Mouse (Mus musculus): ENCODE results near the gene Smc1b. TPM values are rescaled to one million over a fixed set of nuclear protein-coding genes. Genes with fewer than 3 reads are reported as not detected.

Gene Smc1b
- not detected in 2 replicates for polyA plus RNA-seq (2012; rRNA removed)

DNA sequence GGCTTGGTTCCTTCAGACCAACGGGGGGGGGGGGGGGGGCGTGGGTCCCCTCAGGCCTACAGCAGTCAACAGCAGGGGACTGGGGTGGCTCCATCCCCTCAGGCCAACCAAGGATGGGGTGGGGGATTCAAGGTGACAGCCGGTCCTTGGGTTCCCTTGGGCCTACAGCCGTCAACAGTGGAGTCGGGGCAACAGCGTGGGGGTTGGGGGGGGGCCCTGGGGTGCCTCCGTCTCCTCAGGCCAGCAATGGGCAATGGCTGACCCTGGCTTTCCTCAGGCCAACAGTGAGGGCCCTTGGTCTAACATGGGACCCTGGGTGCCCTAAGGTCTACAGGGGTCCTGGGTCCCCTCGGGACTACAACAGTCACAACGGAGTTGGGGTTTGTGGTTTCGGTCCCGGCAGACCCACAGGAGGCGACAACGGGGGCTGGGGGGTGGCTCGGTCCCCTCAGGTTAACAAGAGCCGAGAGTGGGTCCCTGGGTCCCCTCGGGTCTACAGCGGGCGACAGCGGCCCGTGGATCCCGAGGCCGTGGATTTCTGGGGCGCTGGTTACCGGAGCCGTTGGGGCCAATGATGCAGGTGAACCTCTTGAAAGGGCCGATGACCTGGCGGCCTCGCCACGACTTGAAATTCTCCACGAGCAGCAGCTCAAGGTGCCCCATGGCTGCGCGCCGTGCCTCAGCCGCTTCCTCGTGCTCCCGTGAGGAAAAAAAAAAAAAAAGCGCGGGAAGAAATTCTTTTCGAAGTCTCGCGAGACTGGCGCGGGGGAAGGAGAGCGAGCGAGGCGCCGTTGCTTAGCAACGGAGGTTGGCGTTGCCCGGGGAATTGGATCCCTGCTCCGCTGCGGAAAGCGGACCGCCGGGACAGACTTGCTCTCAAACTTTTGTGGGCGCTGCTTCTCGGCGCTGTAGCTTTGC is at the start of gene Smc1b, which contains the start of gene Ribc2:
Smc1b (minus strand) TSS at position 690 of the 918 bp plus-strand sequence.
Ribc2 (plus strand) TSS at position 804 of the 918 bp plus-strand sequence.

DNA sequence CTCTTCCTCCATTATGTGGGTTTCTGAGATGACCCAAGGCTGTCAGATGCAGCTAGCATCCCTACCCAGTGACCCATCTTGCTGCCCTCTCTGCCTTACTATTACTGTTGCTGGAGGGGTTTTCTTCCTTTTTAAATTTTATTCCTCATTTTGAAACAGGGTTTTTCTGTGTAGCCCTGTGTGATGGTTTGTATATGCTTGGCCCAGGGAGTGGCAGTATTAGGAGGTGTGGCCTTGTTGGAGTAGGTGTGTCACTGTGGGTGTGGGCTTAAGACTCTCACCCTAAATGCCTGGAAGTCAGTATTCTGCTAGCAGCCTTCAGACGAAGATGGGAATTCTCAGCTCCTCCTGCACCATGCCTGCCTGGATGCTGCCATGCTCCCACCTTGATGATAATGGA is 103.1 kb downstream of the Smc1b start, which contains the start of gene Fam118a:
Fam118a (plus strand) TSS at position 301 of the 400 bp plus-strand sequence.

DNA sequence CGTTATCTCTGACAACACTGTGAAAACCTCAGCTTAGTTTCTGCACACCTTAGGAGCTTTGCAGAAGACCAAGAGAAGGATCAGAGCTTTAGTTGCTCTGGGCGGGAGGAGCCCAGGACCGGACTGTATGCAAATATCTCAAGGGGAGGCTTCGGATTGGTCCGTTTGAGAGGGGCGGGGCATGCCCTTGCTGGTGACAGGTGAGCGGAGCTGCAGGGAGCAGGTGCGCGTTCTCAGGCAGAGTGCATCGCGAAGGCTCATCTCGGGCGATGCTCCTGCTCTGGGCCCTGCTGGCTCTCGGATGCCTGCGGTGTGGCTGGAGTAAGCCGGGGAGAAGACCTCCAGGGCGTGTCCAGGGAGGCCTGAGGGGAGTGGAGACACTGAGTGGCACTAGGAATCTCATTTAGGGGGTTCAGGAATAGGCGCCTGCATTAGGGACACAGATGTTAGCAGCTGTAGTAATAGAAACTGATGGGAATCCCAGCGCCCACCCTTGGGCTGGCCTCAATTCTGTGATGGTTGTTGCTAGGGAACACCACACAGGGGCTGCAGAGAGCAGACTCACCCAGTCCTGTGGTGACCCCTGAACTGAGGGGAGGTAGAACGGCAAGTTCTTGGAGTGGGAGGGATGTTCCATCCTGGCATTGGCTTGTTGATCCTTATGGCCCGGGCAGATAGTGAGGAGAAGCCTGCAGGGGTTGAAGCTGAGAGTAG is 114.7 kb downstream of the Smc1b start, which contains the start of gene Upk3a:
Upk3a (plus strand) TSS at position 191 of the 714 bp plus-strand sequence.

Other genes with a start within 250 kb of the Smc1b start
- gene Gm29666, start 211.9 kb downstream of the Smc1b start, polyA plus RNA-seq (2012; rRNA removed), result 0.12 and 0.13 TPM in 2 replicates
- gene Nup50, start 208.6 kb downstream of the Smc1b start, polyA plus RNA-seq (2012; rRNA removed), result 6.2 and 6.8 TPM in 2 replicates
- 12.4 and 15.3 TPM in 2 replicates for gene 5031439G07Rik, start 143.4 kb downstream of the Smc1b start, polyA plus RNA-seq (2012; rRNA removed)
- 0.24 TPM in 1 of 2 replicates, not detected in the other for gene Upk3a, start 114.8 kb downstream of the Smc1b start, polyA plus RNA-seq (2012; rRNA removed)
- gene Fam118a, start 103.0 kb downstream of the Smc1b start, polyA plus RNA-seq (2012; rRNA removed), result 4.4 and 5.9 TPM in 2 replicates
- not detected in 2 replicates for gene Ribc2, start 114 bp upstream of the Smc1b start, polyA plus RNA-seq (2012; rRNA removed)
- 202 and 230 TPM in 2 replicates for gene Fbln1, start 74.0 kb upstream of the Smc1b start, polyA plus RNA-seq (2012; rRNA removed)
- gene Atxn10, start 204.3 kb upstream of the Smc1b start, polyA plus RNA-seq (2012; rRNA removed), result 33.4 and 42.4 TPM in 2 replicates

Measured in colon, adult 2 months (tissue).